Mouse (Mus musculus): ENCODE results near the gene Gabrq. TPM values are rescaled to one million over a fixed set of nuclear protein-coding genes. Genes with fewer than 3 reads are reported as not detected.

Gabrq gene
- 0.10 TPM for polyA plus RNA-seq (2014; fragmentation: Illumina TruSeq; extraction: RNeasy Lipid Tissue Mini Kit (QIAGEN cat#74804); ENCODE audit: low read depth, low replicate concordance)

GRCm38 (mm10) chrX:72824776-72825588 lies at the start of gene Gabrq:
Gene Gabrq, plus strand, starts transcription at chrX:72825178.

Other genes starting within 250 kb of the Gabrq start
- 0.98 TPM for gene Gabra3, start 168.3 kb upstream of the Gabrq start, polyA plus RNA-seq (2014; fragmentation: Illumina TruSeq; extraction: RNeasy Lipid Tissue Mini Kit (QIAGEN cat#74804); ENCODE audit: low read depth, low replicate concordance)
- 33.6 TPM for gene Cetn2, start 93.2 kb downstream of the Gabrq start, polyA plus RNA-seq (2014; fragmentation: Illumina TruSeq; extraction: RNeasy Lipid Tissue Mini Kit (QIAGEN cat#74804); ENCODE audit: low read depth, low replicate concordance)
- 16.9 TPM for gene Nsdhl, start 93.4 kb downstream of the Gabrq start, polyA plus RNA-seq (2014; fragmentation: Illumina TruSeq; extraction: RNeasy Lipid Tissue Mini Kit (QIAGEN cat#74804); ENCODE audit: low read depth, low replicate concordance)
- 15.4 TPM for gene Zfp185, start 162.2 kb downstream of the Gabrq start, polyA plus RNA-seq (2014; fragmentation: Illumina TruSeq; extraction: RNeasy Lipid Tissue Mini Kit (QIAGEN cat#74804); ENCODE audit: low read depth, low replicate concordance)
- gene Pnma5, start 211.9 kb downstream of the Gabrq start, polyA plus RNA-seq (2014; fragmentation: Illumina TruSeq; extraction: RNeasy Lipid Tissue Mini Kit (QIAGEN cat#74804); ENCODE audit: low read depth, low replicate concordance), result 1.9 TPM
- 0.11 TPM for gene Pnma3, start 239.6 kb downstream of the Gabrq start, polyA plus RNA-seq (2014; fragmentation: Illumina TruSeq; extraction: RNeasy Lipid Tissue Mini Kit (QIAGEN cat#74804); ENCODE audit: low read depth, low replicate concordance)

Data from testis, adult 10 weeks (tissue).